Mouse (Mus musculus): ENCODE results near the gene Trappc6a.
A peak's percentile ranks its signal among the peaks of the same experiment; 100 is the strongest.

The Trappc6a gene

GRCm38 (mm10) chr7:19508150-19508923, at the start of gene Trappc6a, which contains the start of gene Bloc1s3:
TSS of gene Trappc6a (plus strand) at chr7:19508395.
TSS of gene Bloc1s3 (minus strand) at chr7:19508367.
- peak; percentile 91 for DNase-seq

- DNase-seq, result peak; percentile 73
Measured at GRCm38 (mm10) chr7:19458591-19459111, 49.5 kb upstream of the Trappc6a start, which contains the start of gene Mark4. TSS of gene Mark4 (minus strand) at chr7:19458821.

- no peak for DNase-seq
Measured at GRCm38 (mm10) chr7:19459144-19459870, 48.9 kb upstream of the Trappc6a start.

GRCm38 (mm10) chr7:19460500-19460899, 47.7 kb upstream of the Trappc6a start:
- DNase-seq, result no peak

GRCm38 (mm10) chr7:19461488-19461887, 46.7 kb upstream of the Trappc6a start:
- DNase-seq, result peak; percentile 69

- no peak for DNase-seq
Measured at GRCm38 (mm10) chr7:19462443-19462842, 45.8 kb upstream of the Trappc6a start.

GRCm38 (mm10) chr7:19462884-19463381, 45.3 kb upstream of the Trappc6a start, which contains the start of gene Exoc3l2:
TSS of gene Exoc3l2 (plus strand) at chr7:19463331.
- no peak for DNase-seq

GRCm38 (mm10) chr7:19464367-19465307, 43.6 kb upstream of the Trappc6a start:
- no peak for DNase-seq

GRCm38 (mm10) chr7:19466602-19467145, 41.5 kb upstream of the Trappc6a start:
- no peak for DNase-seq

GRCm38 (mm10) chr7:19467638-19468037, 40.6 kb upstream of the Trappc6a start:
- no peak for DNase-seq

GRCm38 (mm10) chr7:19468279-19468678, 39.9 kb upstream of the Trappc6a start:
- DNase-seq, result no peak

- no peak for DNase-seq
Measured at GRCm38 (mm10) chr7:19469404-19469803, 38.8 kb upstream of the Trappc6a start.

- no peak for DNase-seq
Measured at GRCm38 (mm10) chr7:19470308-19470707, 37.9 kb upstream of the Trappc6a start.

- DNase-seq, result no peak
Measured at GRCm38 (mm10) chr7:19472403-19472802, 35.8 kb upstream of the Trappc6a start.

- peak; percentile 59 for DNase-seq
Measured at GRCm38 (mm10) chr7:19473875-19474443, 34.2 kb upstream of the Trappc6a start.

- DNase-seq, result no peak
Measured at GRCm38 (mm10) chr7:19477084-19477483, 31.1 kb upstream of the Trappc6a start.

- DNase-seq, result no peak
Measured at GRCm38 (mm10) chr7:19477624-19478384, 30.4 kb upstream of the Trappc6a start.

GRCm38 (mm10) chr7:19483281-19483680, 24.9 kb upstream of the Trappc6a start:
- no peak for DNase-seq

- no peak for DNase-seq
Measured at GRCm38 (mm10) chr7:19485488-19485887, 22.7 kb upstream of the Trappc6a start.

GRCm38 (mm10) chr7:19486549-19486948, 21.6 kb upstream of the Trappc6a start:
- no peak for DNase-seq

GRCm38 (mm10) chr7:19489525-19489924, 18.7 kb upstream of the Trappc6a start:
- DNase-seq, result no peak

All from cerebellum, adult 8-10 months (tissue).